Mouse (Mus musculus) embryo, embryonic 11 days (tissue): ENCODE measurements around the gene Asah2.
"Not testable (repeated sequence)": the region's sequence is repeated elsewhere in the genome, so short reads cannot be mapped to it uniquely, and the experiment has no call there.

ENCODE experiments used
- DNase-seq: peaks from one replicate; pipeline ENCODE4 v3.0.0-alpha.2; 2015

Asah2 gene

GRCm38 (mm10) chr19:32107771-32108306 lies at the start of gene Asah2:
Gene Asah2, minus strand, starts transcription at chr19:32108211.
- peak; percentile 85 for DNase-seq

GRCm38 (mm10) chr19:32157045-32157444 lies 49.0 kb upstream of the Asah2 start:
- DNase-seq: no peak

GRCm38 (mm10) chr19:32152529-32152928 lies 44.5 kb upstream of the Asah2 start:
- no peak for DNase-seq

- DNase-seq: no peak
Measured at GRCm38 (mm10) chr19:32148710-32149109, 40.7 kb upstream of the Asah2 start.

GRCm38 (mm10) chr19:32142383-32142782 lies 34.4 kb upstream of the Asah2 start:
- DNase-seq: no peak

- DNase-seq: no peak
Measured at GRCm38 (mm10) chr19:32138361-32139088, 30.5 kb upstream of the Asah2 start.

GRCm38 (mm10) chr19:32137904-32138303 lies 29.9 kb upstream of the Asah2 start:
- DNase-seq: no peak

GRCm38 (mm10) chr19:32136888-32137625 lies 29.0 kb upstream of the Asah2 start:
- DNase-seq: peak; percentile 31

- DNase-seq: not testable (repeated sequence)
Measured at GRCm38 (mm10) chr19:32131707-32132488, 23.9 kb upstream of the Asah2 start.

- no peak for DNase-seq
Measured at GRCm38 (mm10) chr19:32129281-32129680, 21.3 kb upstream of the Asah2 start.

- DNase-seq: peak; percentile 21
Measured at GRCm38 (mm10) chr19:32127180-32127850, 19.3 kb upstream of the Asah2 start.

GRCm38 (mm10) chr19:32124155-32124554 lies 16.1 kb upstream of the Asah2 start:
- DNase-seq: no peak

- no peak for DNase-seq
Measured at GRCm38 (mm10) chr19:32123196-32123595, 15.2 kb upstream of the Asah2 start.

- DNase-seq: no peak
Measured at GRCm38 (mm10) chr19:32120798-32121197, 12.8 kb upstream of the Asah2 start.

- DNase-seq: no peak
Measured at GRCm38 (mm10) chr19:32119666-32120065, 11.7 kb upstream of the Asah2 start.

GRCm38 (mm10) chr19:32118496-32118895 lies 10.5 kb upstream of the Asah2 start:
- DNase-seq: no peak

GRCm38 (mm10) chr19:32117484-32118018 lies 9.5 kb upstream of the Asah2 start:
- no peak for DNase-seq

- DNase-seq: no peak
Measured at GRCm38 (mm10) chr19:32111866-32112790, 4.1 kb upstream of the Asah2 start.

GRCm38 (mm10) chr19:32106750-32107149 lies 1.3 kb downstream of the Asah2 start:
- DNase-seq: no peak

GRCm38 (mm10) chr19:32104217-32104616 lies 3.8 kb downstream of the Asah2 start:
- DNase-seq: no peak

GRCm38 (mm10) chr19:32102976-32103300 lies 5.1 kb downstream of the Asah2 start:
- peak; percentile 39 for DNase-seq
